Mouse (Mus musculus) MN1 (cell line): Measurements from ENCODE around the gene Tmem176a.
"Not testable (repeated sequence)": the region's sequence is repeated elsewhere in the genome, so short reads cannot be mapped to it uniquely, and the experiment has no call there.

Experiments
- DNase-seq: peaks from one replicate; pipeline ENCODE4 v3.0.0-alpha.2; 2016; ENCODE audit warnings: low spot score

Gene Tmem176a

GRCm38 (mm10) chr6:48842111-48842842 lies 1.6 kb downstream of the Tmem176a start:
- DNase-seq, result peak; percentile 24

DNA sequence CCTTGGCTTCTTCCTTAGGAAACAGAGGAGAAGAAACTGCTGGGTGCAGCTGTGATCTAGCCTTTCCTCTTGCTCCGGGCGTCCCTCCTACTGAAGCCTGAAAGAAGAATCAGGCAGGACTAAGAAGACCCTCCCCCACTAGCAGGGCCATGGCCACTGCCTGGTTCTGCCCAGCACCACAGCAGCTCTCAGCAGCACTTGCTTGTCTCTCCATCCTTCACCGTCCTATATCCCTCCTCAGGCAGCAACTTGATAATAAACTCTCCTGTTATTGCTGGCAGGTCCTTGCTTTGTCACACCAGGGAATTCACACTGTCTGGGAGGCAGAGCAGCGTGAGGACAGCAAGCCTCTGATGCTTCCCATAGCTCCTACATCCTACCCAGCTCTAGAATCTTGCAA lies 4.4 kb downstream of the Tmem176a start:
- no peak for DNase-seq

- no peak for DNase-seq
Observed at GRCm38 (mm10) chr6:48851820-48852491, 11.2 kb downstream of the Tmem176a start.

- no peak for DNase-seq
Observed at GRCm38 (mm10) chr6:48854155-48854554, 13.4 kb downstream of the Tmem176a start.

- peak; percentile 14 for DNase-seq
Observed at GRCm38 (mm10) chr6:48857613-48858302, 17.0 kb downstream of the Tmem176a start.

- no peak for DNase-seq
Observed at GRCm38 (mm10) chr6:48860130-48860815, 19.6 kb downstream of the Tmem176a start.

DNA sequence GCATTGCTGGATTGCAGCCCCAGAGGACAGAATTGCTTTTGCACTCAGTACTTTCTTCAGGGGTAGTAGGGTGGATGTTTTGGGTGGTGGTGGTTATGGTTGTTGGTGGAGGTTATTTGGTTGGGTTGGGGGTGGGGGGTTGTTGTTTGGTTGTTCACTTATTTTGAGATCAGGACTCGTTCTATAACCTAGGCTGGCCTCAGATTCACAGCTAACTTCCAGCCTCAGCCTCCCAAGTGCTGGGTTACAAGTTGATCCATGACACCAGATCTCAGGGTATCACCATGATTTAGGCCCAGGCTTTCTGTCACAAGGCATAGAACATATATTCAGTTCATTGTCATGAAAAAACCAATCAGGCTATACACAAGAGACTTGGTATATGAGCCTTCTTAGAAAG lies 20.1 kb downstream of the Tmem176a start:
- DNase-seq, result no peak

DNA sequence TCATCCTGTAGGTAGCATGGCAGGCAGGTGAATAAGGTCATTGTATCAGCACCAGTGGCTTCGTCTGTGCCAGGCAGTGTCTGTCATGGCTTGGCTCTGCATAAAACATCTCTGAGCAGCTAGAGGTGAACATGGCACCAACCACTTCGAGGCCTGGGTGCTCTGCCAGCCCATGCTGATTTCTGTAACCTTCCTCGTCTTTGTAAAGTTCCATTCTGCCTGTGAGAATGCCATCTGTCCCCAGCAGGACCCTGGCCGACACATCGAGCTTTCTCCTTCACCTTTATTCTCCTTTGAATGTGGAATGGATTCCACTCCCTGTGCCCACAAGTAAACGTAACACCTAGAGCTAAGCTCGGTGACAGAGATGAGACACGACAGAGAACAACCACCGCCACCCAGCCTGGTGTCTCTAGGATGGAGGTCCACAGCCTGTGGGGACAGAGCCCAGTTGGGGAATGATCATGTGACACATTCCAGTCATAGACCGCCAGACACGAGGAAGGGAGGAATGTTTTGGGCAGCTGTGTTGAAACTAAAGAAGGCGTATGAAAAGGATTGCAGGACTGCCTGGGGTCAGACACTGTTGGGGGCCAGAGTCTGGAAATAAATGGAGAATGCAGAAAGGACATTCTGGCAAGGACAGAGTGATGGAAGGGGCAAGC lies 21.0 kb downstream of the Tmem176a start:
- no peak for DNase-seq

GRCm38 (mm10) chr6:48862816-48863215 lies 22.1 kb downstream of the Tmem176a start:
- no peak for DNase-seq

GRCm38 (mm10) chr6:48863488-48863887 lies 22.8 kb downstream of the Tmem176a start:
- DNase-seq, result no peak

GRCm38 (mm10) chr6:48864181-48864580 lies 23.5 kb downstream of the Tmem176a start:
- no peak for DNase-seq

- no peak for DNase-seq
Observed at GRCm38 (mm10) chr6:48864723-48865122, 24.0 kb downstream of the Tmem176a start.

DNA sequence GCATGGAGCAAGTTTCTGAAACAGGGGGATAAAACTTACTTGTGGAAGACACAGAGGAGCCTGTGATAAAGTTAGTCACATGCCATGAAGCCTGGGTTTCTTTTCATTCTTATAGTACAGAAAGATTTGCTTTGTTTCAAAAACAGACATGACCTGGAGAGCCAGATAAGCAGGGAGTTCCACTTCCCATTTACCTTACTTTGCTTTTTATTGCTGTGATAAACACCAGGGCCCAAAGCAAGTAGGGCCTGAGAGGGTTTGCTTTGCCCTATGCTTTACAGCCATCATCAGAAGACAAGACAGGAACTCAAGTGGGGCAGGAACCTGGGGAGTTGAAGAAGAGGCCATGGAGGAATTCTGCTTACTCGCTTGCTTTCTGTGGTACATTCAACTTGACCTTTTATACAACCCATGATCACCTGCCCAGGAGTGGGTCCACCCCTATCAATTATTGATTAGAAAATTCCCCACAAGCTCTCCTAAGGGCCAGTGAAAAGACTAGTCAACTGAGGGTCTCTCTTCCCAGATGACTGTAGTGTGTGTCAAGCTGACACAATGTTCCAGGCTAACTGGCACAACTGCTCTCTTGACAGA lies 24.5 kb downstream of the Tmem176a start:
- DNase-seq, result no peak

DNA sequence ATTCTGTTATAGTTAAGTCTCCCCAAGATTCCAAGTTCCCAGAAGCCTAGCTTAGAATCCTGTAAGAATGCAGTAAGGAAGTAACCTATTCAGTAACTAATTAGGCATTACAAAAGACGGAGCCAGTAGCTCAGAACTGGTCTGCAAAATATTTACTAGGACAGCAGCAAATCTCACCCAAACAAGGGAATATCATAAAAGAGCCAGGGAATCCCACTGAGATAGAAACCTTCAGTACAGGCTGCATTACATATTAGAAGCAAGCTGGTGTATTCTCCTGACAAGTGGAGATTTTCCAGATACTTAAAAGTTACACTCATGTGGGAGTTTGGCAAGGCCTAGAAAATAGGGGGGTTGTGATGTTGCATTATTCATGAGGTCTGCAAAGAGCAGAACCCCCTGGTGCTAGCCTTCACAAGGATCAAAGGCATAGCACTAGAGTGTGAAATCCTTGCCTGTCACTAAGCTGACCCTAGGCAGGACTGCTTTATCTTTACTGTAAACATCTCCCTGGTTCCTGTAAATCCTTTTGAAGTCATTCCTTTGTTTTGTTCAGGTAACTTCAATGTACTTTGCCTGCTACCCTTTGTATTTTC lies 25.7 kb downstream of the Tmem176a start:
- not testable (repeated sequence) for DNase-seq

DNA sequence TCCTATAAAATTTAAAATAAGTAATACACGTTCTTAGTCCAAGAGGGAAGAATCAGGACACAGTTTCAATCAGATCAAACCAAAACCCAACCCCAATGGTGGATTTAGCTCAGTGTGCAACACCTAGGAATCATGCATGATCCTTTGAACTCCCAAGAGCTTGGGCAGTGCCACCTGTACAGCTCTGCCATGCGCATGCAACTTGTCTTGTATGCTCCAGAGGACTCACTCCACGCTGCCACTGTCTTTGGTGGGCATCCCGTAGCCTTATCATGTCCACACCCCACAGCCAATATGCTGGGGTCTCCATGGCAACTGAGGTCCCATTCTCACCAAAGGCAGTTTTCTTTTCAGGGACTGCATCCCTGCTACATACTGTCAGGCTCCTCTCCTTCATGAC lies 26.4 kb downstream of the Tmem176a start:
- DNase-seq, result no peak

GRCm38 (mm10) chr6:48869774-48870173 lies 29.1 kb downstream of the Tmem176a start:
- DNase-seq, result no peak

GRCm38 (mm10) chr6:48872596-48872995 lies 31.9 kb downstream of the Tmem176a start, which contains the start of gene Aoc1:
Aoc1 (plus strand) TSS chr6:48872896.
- DNase-seq, result no peak

DNA sequence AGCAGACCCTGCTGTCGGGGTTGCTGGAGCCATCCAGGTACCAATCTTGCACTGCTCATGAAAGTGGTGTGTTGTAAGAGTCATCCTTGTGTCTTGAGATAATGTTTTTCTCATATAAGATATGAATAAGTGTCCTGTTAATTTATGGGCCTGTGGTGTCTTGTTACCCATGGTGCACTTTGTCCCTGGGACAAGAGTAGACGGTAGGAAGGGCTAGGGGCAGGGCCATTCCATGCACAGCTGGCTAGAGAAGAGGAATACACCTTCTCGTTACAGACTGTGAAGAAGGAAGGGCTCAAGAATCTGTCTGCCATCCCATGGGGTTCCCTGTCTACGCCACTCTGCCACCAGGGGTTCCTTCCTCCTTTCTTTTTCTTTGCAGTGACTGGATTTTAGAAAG lies 33.9 kb downstream of the Tmem176a start:
- DNase-seq, result no peak

DNA sequence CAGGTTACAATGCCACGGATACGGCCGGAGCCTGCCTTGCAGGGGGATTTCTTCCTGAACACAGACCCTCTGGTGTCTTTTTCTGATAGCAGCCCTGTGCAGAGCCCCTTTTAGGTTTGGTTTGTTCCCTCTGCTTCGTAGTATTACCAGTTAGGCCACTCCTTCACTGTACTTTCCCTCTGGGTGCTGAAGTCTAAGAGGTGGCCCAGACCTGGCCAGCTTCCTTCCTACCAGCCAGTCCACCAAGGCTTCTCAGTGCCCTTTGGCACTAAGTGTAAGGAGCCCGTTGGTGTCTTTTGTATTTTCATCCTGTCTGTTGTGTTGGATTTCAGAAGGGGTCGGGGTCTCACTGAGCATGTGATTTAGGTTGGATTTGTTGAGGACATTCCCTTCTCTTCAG lies 34.8 kb downstream of the Tmem176a start:
- no peak for DNase-seq

GRCm38 (mm10) chr6:48876510-48877135 lies 35.9 kb downstream of the Tmem176a start:
- no peak for DNase-seq

DNA sequence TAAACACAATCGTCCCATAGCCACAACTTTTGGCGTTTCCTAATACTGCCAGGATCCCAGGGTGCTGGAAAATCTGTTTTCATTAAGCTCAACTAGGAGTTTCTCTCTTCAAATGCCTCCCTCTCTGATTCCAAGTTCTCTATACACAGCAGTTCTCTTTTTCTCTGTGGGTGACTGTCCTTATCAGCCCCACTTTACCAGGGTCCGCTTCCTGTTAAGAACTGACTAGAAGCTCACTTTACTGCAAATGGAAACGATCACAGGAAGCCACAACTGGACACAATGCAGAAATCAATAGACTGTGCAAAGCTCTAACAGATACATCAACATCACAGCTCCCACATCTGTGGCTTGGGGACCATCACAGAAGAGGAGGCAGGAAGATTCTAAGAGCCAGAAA lies 53.5 kb downstream of the Tmem176a start:
- no peak for DNase-seq
